Mouse (Mus musculus) bone marrow, adult 2 months (tissue): ENCODE results near the gene Des.

Source experiments
- CTCF ChIP-seq: fragments of 200-500 bp; IDR thresholded peaks from 2 replicates; pipeline ENCODE4 v1.5.1; 2011; ENCODE audit warnings: low read length, control low read depth; ENCODE audit not compliant: control insufficient read depth, insufficient read depth
- POLR2A ChIP-seq: fragments of 200-500 bp; IDR thresholded peaks from 2 replicates; pipeline ENCODE4 v1.6.1; 2011; ENCODE audit warnings: low read depth, mild to moderate bottlenecking, control low read depth, low read length, borderline replicate concordance; ENCODE audit not compliant: control insufficient read depth

- TF ChIP-seq CTCF, result no peak
- no peak for TF ChIP-seq POLR2A
Observed at GRCm38 (mm10) chr1:75359346-75359745, 783 bp upstream of the Des start.
